Mouse (Mus musculus) heart, embryonic 14.5 days (tissue): ENCODE data around the gene Fam222b. TPM values are rescaled to one million over a fixed set of nuclear protein-coding genes. Genes with fewer than 3 reads are reported as not detected.

Experiments used
- ATAC-seq: fragments of 200-750 bp; cut with Nextera tagmentation; 2 replicates; pipeline ENCODE4 v1.8.0; 2017; ENCODE audit warnings: low read depth, moderate TSS enrichment; ENCODE audit not compliant: insufficient number of reproducible peaks, insufficient read depth, low FRiP score
- H3K27ac ChIP-seq, 2 experiments: fragments of 200-500 bp in 1 of 2; fragments of 300-500 bp in 1 of 2; sonication (generic) in 1 of 2; replicated peaks in 1 of 2; 2 replicates each; pipeline ENCODE4 v1.5.1; 2012 to 2014; ENCODE audit warnings: low read depth in 2 of 2, low read length in 2 of 2, control low read depth in 1 of 2, mild to moderate bottlenecking in 1 of 2, mixed read lengths in 1 of 2; ENCODE audit not compliant: control insufficient read depth in 1 of 2, insufficient read depth in 1 of 2
- H3K27me3 ChIP-seq: fragments of 300-500 bp; sonication (generic); 2 replicates; pipeline ENCODE4 v1.6.1; 2014; ENCODE audit warnings: mild to moderate bottlenecking, low read length, control low read depth; ENCODE audit not compliant: control insufficient read depth, insufficient read depth
- H3K36me3 ChIP-seq: fragments of 300-500 bp; sonication (generic); 2 replicates; pipeline ENCODE4 v1.6.1; 2014; ENCODE audit warnings: mild to moderate bottlenecking, control low read depth, low read length, mixed read lengths; ENCODE audit not compliant: control insufficient read depth, insufficient read depth
- H3K4me1 ChIP-seq, 2 experiments: fragments of 200-500 bp in 1 of 2; fragments of 300-500 bp in 1 of 2; sonication (generic) in 1 of 2; 2 replicates each; pipeline ENCODE4 v1.6.1; 2012 to 2014; ENCODE audit warnings: low read length in 2 of 2, control low read depth in 1 of 2, mixed read lengths in 1 of 2; ENCODE audit not compliant: control insufficient read depth in 2 of 2, insufficient read depth in 2 of 2
- H3K4me2 ChIP-seq: fragments of 300-500 bp; sonication (generic); 2 replicates; pipeline ENCODE4 v1.6.1; 2014; ENCODE audit warnings: mild to moderate bottlenecking, low read length
- H3K4me3 ChIP-seq, 2 experiments: fragments of 200-500 bp in 1 of 2; fragments of 300-500 bp in 1 of 2; sonication (generic) in 1 of 2; 2 replicates each; pipeline ENCODE4 v1.5.1; 2012 to 2014; ENCODE audit warnings: low read length in 2 of 2, mild to moderate bottlenecking in 2 of 2, control low read depth in 1 of 2, low read depth in 1 of 2, moderate library complexity in 1 of 2; ENCODE audit not compliant: control insufficient read depth in 1 of 2, insufficient read depth in 1 of 2
- H3K9ac ChIP-seq: fragments of 300-500 bp; sonication (generic); 2 replicates; pipeline ENCODE4 v1.6.1; 2014; ENCODE audit warnings: mild to moderate bottlenecking, low read length
- H3K9me3 ChIP-seq: fragments of 300-500 bp; sonication (generic); 2 replicates; pipeline ENCODE4 v1.6.1; 2016; ENCODE audit warnings: low read length, control low read depth; ENCODE audit not compliant: control insufficient read depth
- WGBS: fragments of 180-500 bp; shearing (Covaris S2); extraction: QIAGEN DNeasy Blood & Tissue Kit; methylation state at CpG from one replicate; pipeline ENCODE4 v1.1.7; 2014; 5-methylcytosine and 5-hydroxymethylcytosine counted together
- polyA plus RNA-seq: library from polyadenylated mRNA; unstranded; fragments of >200 nt; fragmentation: Nextera tagmentation; extraction: Ambion mirVana; gene quantifications from 2 replicates; pipeline ENCODE4 v1.2.1, GENCODE M21; 2014

Gene Fam222b
- polyA plus RNA-seq, 1 experiment from 2014 or later, result 17.0 TPM

- no peak overlapping the region for H3K9ac ChIP-seq
- ATAC-seq, result no peak
- 67% methylated on average over 1 of the region's 1 CpGs for WGBS
- H3K27ac ChIP-seq, result no peak overlapping the region
- no peaks in the 10 kb centered on the region for H3K9me3 ChIP-seq
- H3K36me3 ChIP-seq, result no peaks in the 10 kb centered on the region
- H3K4me3 ChIP-seq, result no peak overlapping the region
- peaks cover 7 to 38% of the 10 kb centered on the region in 2 experiments for H3K4me1 ChIP-seq
- H3K4me2 ChIP-seq, result no peak overlapping the region
- no peaks in the 10 kb centered on the region for H3K27me3 ChIP-seq
Observed at GRCm38 (mm10) chr11:78136132-78136531, 41.7 kb downstream of the Fam222b start.

GRCm38 (mm10) chr11:78137584-78137983 is 43.1 kb downstream of the Fam222b start:
- H3K4me2 ChIP-seq, result no peak overlapping the region
- no peaks in the 10 kb centered on the region for H3K36me3 ChIP-seq
- no peak overlapping the region for H3K9ac ChIP-seq
- no peaks in the 10 kb centered on the region for H3K27me3 ChIP-seq
- H3K4me1 ChIP-seq, result peaks cover 7 to 40% of the 10 kb centered on the region in 2 experiments
- H3K4me3 ChIP-seq, result no peak overlapping the region
- no peak for ATAC-seq
- no peaks in the 10 kb centered on the region for H3K9me3 ChIP-seq
- 57% methylated on average over 4 of the region's 4 CpGs for WGBS
- peak overlapping the region; percentile 3 to 64; a peak in 2 of 4 replicates for H3K27ac ChIP-seq

- peaks cover 3% of the 10 kb centered on the region for H3K36me3 ChIP-seq
- WGBS, result 77% methylated on average over 3 of the region's 3 CpGs
- no peak overlapping the region for H3K4me2 ChIP-seq
- no peaks in the 10 kb centered on the region for H3K9me3 ChIP-seq
- no peak overlapping the region for H3K4me3 ChIP-seq
- H3K4me1 ChIP-seq, result peaks cover 5 to 35% of the 10 kb centered on the region in 2 experiments; a peak in 3 of 4 replicates
- no peak overlapping the region for H3K9ac ChIP-seq
- H3K27ac ChIP-seq, result peak overlapping the region; percentile 13 to 64; a peak in 2 of 4 replicates
- no peak for ATAC-seq
- H3K27me3 ChIP-seq, result no peaks in the 10 kb centered on the region
Observed at GRCm38 (mm10) chr11:78138023-78138422, 43.6 kb downstream of the Fam222b start.

- H3K27me3 ChIP-seq, result no peaks in the 10 kb centered on the region
- no peaks in the 10 kb centered on the region for H3K9me3 ChIP-seq
- H3K9ac ChIP-seq, result no peak overlapping the region
- 25% methylated on average over 5 of the region's 5 CpGs for WGBS
- H3K27ac ChIP-seq, result no peak overlapping the region; a peak in 1 of 4 replicates
- H3K36me3 ChIP-seq, result peaks cover 29% of the 10 kb centered on the region
- H3K4me1 ChIP-seq, result peaks cover 2 to 29% of the 10 kb centered on the region in 2 experiments; a peak in 3 of 4 replicates
- H3K4me3 ChIP-seq, result no peak overlapping the region
- H3K4me2 ChIP-seq, result peak overlapping the region; percentile 3; the same call in 1 of the 2 replicates
- ATAC-seq, result no peak
Observed at GRCm38 (mm10) chr11:78140665-78141064, 46.2 kb downstream of the Fam222b start.

GRCm38 (mm10) chr11:78143520-78143919 is 49.1 kb downstream of the Fam222b start:
- H3K9me3 ChIP-seq, result no peaks in the 10 kb centered on the region
- no peak overlapping the region for H3K27ac ChIP-seq
- no peak overlapping the region for H3K9ac ChIP-seq
- ATAC-seq, result no peak
- peaks cover 0 to 16% of the 10 kb centered on the region in 2 experiments; a peak in 2 of 4 replicates for H3K4me1 ChIP-seq
- H3K4me2 ChIP-seq, result no peak overlapping the region
- WGBS, result 93% methylated on average over 2 of the region's 2 CpGs
- no peaks in the 10 kb centered on the region for H3K27me3 ChIP-seq
- H3K4me3 ChIP-seq, result no peak overlapping the region
- peaks cover 56% of the 10 kb centered on the region for H3K36me3 ChIP-seq

- no peak for ATAC-seq
- H3K9ac ChIP-seq, result no peak overlapping the region
- H3K27ac ChIP-seq, result no peak overlapping the region
- WGBS, result 93% methylated on average over 5 of the region's 5 CpGs
- H3K36me3 ChIP-seq, result peaks cover 80% of the 10 kb centered on the region
- no peaks in the 10 kb centered on the region for H3K9me3 ChIP-seq
- H3K4me1 ChIP-seq, result peaks cover 0 to 3% of the 10 kb centered on the region in 2 experiments; a peak in 1 of 4 replicates
- no peaks in the 10 kb centered on the region for H3K27me3 ChIP-seq
- H3K4me3 ChIP-seq, result no peak overlapping the region
- H3K4me2 ChIP-seq, result no peak overlapping the region
Observed at GRCm38 (mm10) chr11:78146168-78146567, 51.7 kb downstream of the Fam222b start.

DNA sequence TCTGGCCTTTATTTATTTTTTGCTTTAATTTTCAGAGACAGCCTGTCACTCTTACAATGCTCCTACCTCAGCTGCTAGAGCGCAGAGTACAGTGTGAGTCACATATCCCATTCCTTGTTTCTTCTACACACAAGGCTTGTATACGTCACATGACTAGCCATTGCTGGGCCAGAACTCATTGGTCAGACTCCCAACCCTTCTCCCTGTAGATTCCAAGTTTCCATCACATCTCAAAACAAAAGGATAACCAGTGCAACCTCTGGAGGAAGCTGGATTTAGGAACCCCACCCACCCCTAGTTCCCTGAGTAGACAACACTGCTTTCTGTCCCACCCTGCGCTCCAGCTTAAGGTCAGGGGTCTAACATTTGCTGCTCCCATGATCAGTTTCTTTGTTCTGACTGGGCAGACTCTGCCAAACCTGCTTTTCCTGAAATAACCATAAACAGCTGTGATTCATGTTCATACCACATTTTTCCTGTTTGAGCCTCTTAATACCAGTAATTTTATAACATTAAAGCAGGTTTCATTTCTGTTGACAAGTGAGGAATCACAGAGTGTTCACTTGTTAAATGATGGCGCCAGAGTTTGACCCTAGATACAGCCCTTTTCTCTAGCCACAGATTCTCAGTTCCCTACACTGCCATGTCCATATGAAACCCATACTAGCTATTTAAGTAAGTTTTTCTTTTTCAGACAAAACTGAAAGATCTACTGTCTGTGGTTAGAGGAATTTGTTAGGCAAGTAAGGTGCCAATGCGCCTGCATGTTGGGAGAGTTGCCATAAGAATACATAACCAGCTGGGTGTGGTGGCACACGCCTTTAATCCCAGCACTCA is 52.5 kb downstream of the Fam222b start:
- peaks cover 0 to under 1% of the 10 kb centered on the region in 2 experiments; a peak in 1 of 4 replicates for H3K4me1 ChIP-seq
- H3K4me3 ChIP-seq, result no peak overlapping the region
- no peaks in the 10 kb centered on the region for H3K27me3 ChIP-seq
- no peak overlapping the region for H3K4me2 ChIP-seq
- H3K36me3 ChIP-seq, result peaks cover 87% of the 10 kb centered on the region
- 92% methylated on average over 6 of the region's 6 CpGs for WGBS
- ATAC-seq, result no peak
- no peak overlapping the region for H3K27ac ChIP-seq
- no peak overlapping the region for H3K9ac ChIP-seq
- no peaks in the 10 kb centered on the region for H3K9me3 ChIP-seq
